Mouse (Mus musculus) left cerebral cortex, postnatal 14 days (tissue): ENCODE results near the gene Mx1. TPM values are rescaled to one million over a fixed set of nuclear protein-coding genes. Genes with fewer than 3 reads are reported as not detected.

Source experiments
- DNase-seq, 2 experiments: peaks; one replicate each; pipeline ENCODE4 v3.0.0; 2021 to 2022; ENCODE audit warnings: low spot score in 2 of 2, mixed read lengths in 1 of 2
- intact Hi-C: fragments of 180-260 bp; cut with DNase I; formaldehyde crosslinking; loops from one replicate; pipeline ENCODE4 v1.15.1; 2025
- total RNA-seq, 2 experiments: library from RNA; stranded (reverse); gene quantifications; 2 replicates each; pipeline ENCODE4 v1.2.3; 2021

Mx1 gene
- total RNA-seq, 2 experiments from 2014 or later: 2.0 to 2.9 TPM

DNA sequence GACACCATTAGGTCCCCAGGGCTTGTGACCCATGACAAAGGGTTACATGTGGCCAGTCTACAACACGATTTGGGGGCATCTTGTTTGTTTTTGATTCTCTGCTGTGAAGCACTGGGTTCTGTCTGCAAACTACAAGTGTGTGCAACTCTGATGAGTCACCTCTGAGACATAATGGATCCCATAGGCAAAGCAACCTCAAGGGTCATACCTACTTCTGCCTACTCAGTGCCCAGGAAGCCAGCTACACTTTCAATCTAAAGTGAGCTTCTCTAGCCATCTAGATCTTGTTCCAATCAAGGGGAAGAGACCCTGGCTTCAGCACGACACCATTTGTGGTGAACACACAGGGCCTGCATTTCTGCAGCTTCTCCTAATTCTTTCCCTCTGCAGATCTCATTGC lies 1.4 kb downstream of the Mx1 start:
- intact Hi-C loops: loop anchor here (10.0 kb wide), 1 partner anchor 146 kb away; no protein-coding TSS in a partner anchor
- no peak for DNase-seq

DNA sequence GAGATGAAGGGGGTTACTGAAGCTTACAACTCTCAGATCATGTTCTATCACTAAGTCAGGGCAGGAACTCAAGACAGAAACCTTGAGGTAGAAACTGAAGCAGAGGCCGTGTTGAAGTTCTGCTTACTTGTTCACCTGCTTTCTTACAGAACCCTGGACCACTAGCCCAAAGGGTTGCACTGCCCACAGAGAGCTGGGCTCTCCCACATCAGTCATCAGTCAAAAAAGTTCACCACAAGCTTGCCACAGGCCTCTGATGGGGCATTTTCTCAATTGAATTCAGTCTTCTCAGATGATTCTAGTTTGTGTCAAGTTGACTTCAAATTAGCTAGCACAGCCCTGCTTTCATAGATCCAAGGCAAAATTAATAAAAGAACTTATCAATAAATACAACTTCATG lies 2.9 kb downstream of the Mx1 start:
- intact Hi-C loops: loop anchor here (10.0 kb wide), 1 partner anchor 145 kb away; no protein-coding TSS in a partner anchor
- DNase-seq: no peak

DNA sequence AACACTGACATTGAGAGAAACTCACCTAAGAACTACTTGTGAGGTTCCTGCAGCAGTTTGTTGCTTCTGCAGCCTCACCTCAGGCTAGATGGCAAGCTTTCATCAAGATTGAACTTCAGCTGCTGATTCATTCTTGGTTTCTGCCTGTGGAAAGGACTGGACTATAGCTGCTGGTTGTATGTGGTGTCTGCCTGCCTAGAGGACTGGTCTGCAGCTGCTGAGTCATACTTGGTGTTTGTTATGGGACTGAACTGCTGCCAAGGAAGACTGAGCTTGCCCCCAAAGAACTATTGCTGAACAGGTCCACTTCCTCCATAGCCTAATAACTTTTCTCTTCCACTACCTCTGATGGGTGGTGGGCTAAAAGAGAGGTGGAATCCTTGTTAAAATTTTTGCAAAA lies 15.3 kb downstream of the Mx1 start:
- no peak for DNase-seq

DNA sequence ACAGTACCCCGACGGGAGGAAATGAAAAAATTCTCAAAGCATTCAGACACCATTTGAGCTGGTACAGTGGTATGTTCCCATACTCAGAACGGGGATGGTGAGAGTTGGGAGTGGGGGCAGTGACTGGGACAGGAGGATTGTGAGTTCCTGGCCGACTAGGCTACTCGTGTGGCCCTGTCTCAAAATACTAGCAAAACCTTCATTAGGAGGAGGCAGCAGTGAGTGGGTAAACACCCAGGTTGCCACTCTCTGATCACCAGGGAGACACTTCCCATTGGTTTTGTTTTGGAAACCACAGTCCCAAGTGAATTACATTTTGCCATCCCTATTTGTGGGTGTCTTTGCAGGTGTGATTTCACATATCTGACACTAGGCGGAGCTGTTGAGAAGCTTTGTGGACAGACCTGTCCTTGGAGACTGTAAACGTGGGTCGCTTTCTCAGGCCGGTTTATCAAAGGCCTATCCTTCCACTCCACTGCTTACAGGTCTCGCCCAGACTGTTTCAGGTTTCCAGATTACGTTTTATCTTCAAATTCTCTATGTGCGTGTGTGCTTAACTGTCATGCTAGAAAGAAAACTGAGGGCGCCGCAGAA lies 18.9 kb downstream of the Mx1 start:
- DNase-seq: peak; percentile 37 to 43
- intact Hi-C loops: loop anchor here (5.0 kb wide), 2 partner anchors 124 to 149 kb away; no protein-coding TSS in a partner anchor

More for the DNA sequence above, 15.3 kb downstream of the Mx1 start:
- intact Hi-C loops: no loop called here

DNA sequence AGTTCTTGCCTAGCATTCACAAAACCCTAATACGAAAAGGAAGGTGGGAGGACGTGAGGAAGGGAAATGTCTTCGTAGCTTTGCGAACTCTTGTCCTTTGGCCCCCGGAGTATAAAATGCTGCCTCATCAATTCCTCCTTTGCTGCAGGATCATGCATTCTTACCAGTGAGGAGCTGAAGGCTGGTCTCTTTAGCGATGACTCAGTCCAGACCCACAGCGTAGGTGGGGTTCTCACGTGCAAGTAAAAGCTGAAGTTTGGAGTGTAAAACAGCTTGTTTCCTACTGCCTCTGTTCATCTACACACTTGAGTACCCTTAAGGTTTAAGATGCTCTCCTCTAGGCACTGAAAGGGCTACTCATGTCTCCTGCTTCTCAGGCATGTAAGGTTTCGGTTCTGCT lies 20.7 kb downstream of the Mx1 start:
- intact Hi-C loops: loop anchor here (5.0 kb wide), 2 partner anchors 125 to 150 kb away; no protein-coding TSS in a partner anchor
- DNase-seq: peak; percentile 52 to 53

DNA sequence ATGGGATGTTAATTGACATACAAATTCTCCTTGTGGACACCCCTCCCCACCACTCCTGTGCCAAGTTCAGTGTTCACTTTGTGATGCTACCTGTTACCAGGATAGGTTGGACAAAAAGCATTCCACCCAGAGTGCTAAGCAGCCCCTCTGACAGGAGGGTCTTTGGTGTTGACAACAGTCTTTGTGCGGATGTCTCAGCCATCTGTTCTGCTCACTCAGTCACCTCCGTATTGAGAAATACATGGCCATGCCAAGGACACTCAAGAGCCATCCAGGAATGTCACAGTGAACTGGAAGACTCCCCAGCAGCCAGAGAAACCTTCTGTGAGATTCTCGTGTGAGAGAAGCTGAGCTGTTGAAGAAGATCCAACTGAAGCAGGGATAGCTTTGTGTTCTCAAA lies 24.5 kb downstream of the Mx1 start:
- intact Hi-C loops: no loop called here
- peak in 1 of 2 experiments; percentile 25 for DNase-seq

DNA sequence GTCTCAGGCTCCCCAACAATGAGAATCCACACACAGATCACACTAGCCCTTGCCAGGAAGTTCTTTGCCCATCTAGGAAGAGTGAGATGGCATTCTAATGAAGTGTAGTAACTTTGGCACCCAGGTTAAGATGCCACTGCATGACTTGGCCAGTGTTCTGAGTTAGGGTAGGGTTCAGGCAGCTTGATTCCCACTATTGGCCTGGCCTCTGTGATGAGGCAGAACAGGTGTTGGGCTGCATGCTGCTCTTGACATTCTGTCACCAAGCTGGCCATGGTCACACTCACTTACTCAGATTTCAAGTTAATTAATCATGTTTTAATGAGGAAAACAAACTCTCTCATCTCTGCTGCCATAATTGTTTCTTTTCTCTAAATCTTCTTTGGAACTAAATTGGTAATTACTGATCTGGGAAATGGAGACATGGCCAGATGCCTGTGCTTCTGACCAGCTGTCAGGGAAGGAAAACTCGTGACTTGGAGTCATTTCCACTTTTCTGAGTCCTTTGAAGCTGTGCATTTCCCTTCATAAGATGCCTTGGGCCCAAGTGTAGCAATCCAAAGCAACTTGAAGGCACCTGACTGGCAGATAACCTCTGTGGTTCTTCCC lies 25.2 kb downstream of the Mx1 start:
- intact Hi-C loops: no loop called here
- DNase-seq: no peak

DNA sequence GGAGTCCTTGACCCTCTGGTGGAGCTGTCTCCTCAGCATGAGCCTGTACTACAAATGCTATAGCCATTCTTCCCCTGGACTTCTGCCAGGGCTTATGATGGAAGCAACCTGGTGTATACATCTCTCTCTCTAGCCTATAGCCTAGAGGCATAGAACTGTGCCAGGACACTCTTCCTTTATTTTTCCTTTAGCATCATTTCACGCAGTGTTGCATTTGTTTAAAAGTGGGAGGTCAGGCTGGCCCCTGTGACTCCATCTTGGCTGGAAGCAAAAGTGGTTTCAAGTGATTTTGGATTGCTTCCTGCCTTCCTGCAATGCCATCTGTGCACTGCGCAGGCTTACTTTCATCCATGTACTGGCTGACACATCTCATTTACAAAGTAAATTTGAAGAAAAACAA lies 28.5 kb downstream of the Mx1 start:
- intact Hi-C loops: no loop called here
- no peak for DNase-seq

DNA sequence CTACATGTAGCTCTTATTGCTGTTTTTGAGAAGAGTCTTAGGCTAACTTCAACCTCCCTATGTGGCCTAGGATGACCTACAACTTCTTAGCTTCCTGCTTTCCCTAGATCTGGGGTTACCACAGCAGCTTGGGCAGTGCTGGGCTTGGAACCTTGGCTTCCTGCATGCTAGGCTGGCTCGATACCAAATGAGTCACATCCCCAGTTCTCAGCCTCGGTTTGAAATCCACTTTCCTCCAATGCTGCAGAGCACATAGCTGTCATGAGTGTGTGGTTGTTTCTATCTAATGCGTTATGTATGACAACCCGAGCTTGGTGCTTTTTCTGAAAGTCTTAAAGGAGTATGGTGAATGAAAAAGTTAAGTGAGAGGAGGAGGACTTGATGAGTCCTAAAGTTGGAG lies 31.4 kb downstream of the Mx1 start:
- peak; percentile 51 to 80 for DNase-seq
- intact Hi-C loops: no loop called here

DNA sequence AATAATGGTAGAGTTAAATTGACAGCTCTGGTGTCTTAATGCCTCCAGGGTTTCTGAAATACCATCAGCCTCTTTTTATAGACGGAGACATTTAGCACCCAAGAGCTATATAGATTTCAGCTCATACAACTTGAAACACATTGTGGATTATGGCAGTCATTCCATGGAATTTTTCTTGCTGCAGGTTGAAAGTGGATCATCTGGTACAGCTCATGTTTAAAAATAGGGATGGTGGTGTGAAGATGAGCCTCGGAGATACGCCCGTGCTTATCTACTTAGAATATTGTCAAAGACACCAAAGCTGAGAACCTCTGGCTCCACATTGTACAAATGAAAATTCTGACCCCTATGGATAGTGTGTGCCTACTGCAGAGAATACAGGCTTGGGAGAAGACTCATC lies 32.6 kb downstream of the Mx1 start:
- intact Hi-C loops: no loop called here
- DNase-seq: peak; percentile 26 to 77

DNA sequence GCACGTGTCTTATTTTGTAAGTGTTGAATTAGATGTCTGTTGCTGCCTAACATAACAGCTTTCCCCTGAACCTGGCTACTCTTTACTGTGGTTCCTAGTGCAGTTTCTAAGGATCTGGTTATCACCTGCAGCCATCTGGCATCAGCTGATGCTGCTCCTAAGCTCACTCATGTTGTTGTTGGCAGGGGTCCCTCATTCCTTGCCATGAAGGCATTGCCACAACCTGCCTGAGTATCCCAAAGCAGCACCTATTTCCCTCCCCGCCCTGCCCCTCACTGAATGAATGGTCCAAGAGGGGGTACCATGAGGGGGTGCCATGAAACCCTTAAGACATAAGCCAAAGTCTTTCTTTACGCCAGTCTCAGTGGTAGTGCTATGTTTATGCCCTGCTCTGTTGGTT lies 34.7 kb downstream of the Mx1 start:
- intact Hi-C loops: no loop called here
- DNase-seq: no peak

DNA sequence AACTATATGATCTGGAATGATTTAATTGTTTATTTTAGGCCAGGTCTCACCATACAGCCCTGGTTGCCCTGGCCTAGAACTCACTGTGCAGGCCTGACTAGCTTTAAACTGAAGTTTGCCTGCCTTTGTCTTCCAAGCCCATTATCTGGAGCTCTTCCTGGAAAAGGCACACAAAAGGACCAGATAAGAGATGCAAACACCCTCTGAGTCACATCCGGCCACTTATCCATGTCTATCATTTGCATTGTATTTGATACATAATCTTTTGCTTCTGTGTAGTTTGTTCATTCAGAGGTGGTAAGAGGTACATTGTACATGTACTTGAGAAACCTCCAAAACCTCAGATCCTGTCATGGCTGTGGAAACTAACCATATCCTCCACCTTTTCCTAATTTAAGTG lies 39.1 kb downstream of the Mx1 start:
- DNase-seq: no peak
- intact Hi-C loops: no loop called here

DNA sequence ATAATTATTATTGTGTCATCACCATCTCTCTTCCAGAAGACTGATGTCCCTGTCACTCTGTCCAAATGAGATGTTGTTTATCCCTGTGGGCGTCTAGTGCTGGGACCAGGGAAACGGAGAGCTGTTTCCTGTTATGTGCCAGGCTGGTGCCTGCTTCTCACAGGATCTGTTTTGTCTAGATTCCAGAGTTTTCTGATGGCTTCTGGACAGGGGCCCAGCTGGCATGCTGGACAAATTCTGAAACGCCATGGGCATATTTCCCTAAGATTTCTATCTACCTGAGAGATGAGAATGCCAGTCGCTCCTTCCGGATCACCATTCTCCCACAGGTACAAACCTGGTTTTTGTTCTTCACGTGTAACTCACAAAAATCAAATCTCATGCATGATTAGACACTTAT lies 41.0 kb downstream of the Mx1 start:
- intact Hi-C loops: no loop called here
- DNase-seq: no peak

DNA sequence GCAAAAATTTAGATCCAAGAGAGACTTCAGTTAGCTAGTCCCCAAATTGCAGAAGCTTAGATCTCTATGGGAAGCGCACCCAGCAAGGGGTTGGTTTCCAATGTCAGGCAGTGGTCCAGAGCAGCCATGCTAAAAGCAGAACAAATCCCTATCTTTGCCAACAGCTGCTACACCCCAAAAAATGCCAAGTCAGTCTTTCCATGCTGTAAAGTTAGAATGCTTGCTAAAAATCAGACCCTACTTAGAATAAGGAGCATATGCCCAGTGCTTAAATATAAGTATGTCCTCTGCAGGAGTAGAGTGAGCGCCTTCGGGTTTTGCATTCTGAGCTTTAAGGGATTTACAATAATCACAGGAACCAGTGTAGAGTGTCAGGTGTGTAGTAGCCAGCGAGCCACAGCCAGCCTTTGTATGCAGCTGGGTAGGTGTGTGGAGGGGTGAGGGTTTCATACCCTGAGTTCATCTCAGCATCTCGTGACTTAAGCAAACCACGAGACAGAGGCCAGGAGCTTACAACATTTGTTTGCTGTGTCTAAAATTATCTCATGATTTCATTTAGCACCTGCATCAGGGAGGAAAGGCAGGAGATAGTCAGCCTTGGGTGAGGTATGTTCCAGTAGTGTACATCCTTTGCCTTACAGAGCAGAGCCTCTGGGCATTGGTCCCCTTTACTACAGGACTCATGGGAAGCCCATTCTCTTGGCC lies 43.8 kb downstream of the Mx1 start:
- DNase-seq: peak; percentile 32 to 47
- intact Hi-C loops: loop anchor here (5.0 to 10.0 kb wide), 2 partner anchors 64 to 107 kb away; partner anchors contain the start of gene Bace2

DNA sequence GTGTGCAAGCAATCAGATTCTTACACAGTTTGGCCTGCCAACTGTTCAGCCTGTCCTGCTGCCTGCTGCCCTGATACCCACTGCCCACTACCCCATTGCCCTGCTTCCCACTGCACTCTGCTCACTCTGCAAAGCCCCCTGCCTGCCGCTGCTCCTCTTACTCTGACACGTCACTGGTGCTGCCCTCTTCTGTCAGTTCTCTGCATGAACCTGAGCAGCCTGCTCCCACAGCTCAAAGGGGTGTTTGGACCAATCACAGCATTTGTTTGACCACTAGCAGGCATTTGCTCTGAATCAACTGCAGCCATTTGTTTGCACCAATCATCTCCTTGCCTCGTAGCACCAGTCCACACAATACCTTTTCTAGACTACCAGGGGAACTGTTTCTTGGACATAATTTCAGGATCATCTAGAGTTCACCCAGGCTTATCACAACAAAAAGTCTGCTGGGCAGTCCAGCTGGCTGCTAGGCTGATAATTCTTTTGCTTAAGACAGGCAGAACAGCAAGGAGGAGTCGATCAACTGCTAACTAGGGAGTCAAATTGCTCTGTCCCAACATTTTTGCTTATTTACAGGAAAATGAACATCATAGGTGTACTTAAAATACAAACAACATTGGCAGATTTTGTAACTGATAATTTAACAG lies 44.7 kb downstream of the Mx1 start:
- peak; percentile 44 to 61 for DNase-seq
- intact Hi-C loops: loop anchor here (5.0 to 10.0 kb wide), 2 partner anchors 63 to 106 kb away; partner anchors contain the start of gene Bace2

DNA sequence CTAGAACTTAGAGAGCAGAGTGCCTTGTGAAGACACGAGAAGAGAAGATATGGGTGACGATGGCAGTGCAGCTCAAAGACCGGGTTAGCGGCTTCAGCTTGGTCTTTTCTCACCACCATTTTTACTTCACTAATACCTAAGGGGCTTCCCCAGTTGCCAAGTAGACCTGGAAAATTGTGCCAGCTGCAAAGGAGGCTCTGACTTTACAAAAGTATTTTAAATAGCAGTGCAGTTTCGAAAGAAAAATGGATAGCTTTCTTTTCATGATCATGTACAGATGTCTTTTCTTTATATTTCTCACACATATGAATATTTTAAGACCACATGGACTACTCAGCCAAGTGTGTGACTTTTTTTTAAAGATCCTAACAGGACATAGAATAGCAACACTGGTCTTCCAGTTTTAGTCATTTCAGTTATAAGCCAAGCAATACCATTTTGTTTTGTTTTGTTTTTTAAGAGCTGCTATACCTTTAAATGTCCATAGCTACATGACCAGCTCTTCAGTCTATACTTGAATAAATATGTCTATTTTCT lies 57.2 kb downstream of the Mx1 start:
- intact Hi-C loops: no loop called here
- no peak for DNase-seq

DNA sequence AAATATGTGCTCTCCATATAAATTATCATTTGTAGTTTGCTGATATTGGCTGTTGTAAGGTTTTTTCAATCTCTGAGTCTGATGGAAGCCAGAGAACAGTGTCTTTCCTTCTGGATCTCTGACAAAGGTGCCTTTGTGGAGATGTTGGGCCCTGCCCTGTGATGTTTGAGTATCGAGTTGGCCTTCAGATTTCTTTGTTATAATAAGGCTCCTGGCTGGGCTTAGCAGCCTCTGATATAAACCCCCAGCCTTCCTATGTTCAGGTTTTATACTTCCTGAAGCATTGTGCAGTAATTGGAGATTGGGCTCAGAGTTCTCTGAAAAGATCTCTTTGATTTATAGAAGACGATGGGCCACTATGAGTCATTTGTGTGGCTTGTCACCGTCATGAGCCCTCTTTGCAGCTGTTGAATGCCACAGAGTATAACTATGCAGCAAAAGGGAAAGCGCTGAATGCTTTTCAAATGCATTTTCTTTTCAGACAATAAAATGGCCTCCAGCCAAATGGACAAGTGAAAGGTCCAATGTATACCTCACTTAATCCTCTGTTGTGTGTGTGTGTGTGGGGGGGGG lies 60.4 kb downstream of the Mx1 start:
- intact Hi-C loops: no loop called here
- no peak for DNase-seq

DNA sequence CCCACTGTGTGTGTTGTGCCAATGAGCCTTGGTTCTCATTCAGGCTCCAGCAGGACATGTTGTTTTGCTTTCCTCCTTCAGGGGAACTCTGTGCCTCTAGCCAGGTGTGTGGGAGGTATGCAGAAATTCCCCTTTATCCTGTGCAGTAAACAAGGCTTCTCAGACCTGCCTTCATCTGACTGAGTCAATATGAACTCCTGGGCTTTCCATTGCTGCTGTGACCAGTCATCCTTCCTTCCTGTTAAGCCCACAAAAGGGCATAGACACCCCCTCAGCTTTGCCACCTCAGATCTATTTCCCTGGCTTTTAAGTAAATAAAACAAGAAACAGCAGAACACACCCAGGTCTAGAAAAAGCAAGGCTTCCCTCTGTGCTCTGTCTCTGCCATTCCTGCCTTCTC lies 61.0 kb downstream of the Mx1 start:
- intact Hi-C loops: no loop called here
- no peak for DNase-seq

DNA sequence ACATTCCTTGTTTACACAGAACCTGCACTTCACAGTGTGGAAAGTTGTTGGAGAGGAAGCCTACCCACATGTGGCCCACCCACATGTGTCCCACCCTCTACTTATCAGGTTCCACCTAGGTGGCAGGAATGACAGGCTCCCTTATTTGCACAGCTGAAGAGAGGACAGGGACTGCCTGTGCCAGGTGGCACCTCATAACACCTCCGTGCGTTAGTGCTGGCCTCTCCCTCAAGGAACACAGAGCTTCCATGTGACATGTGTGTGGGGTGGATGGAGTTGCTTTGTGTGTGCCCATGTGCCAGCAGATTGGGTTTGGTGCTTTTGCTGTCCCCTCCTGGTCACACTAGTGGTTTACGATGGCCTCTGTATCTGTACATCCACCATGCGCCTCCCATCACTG lies 62.7 kb downstream of the Mx1 start:
- intact Hi-C loops: no loop called here
- no peak for DNase-seq
